Mouse (Mus musculus) ES-Bruce4 (cell line): ENCODE results near the gene Hoxd12.

ENCODE experiments used
- CTCF ChIP-seq: IDR thresholded peaks from one replicate; pipeline ENCODE4 v1.8.1; 2011; ENCODE audit warnings: low read depth, low read length
- EP300 ChIP-seq: IDR thresholded peaks from 2 replicates; pipeline ENCODE4 v1.6.1; 2011; ENCODE audit warnings: low read depth, low read length; ENCODE audit not compliant: insufficient read depth

DNA sequence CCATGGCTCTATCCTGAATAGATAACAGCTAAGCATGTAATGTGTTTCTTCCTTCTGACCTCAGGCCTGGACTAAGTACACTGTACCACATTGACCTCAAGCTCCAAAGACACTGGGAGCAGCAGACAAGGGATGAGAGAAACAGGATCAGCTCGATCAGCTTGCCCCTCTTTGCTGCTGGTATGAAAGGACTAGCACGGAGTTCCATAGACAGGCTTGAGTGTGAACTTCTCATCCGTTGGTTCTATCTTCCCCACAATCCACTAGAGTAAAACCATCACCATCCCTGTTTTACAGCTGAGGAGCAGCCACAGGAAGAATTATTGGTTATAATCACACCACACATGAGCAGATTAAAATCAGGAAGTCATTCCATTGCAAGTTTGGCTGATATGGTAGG lies 29.2 kb upstream of the Hoxd12 start:
- no peak for TF ChIP-seq CTCF
- no peak for TF ChIP-seq EP300
